Mouse (Mus musculus) olfactory bulb, adult 2 months (tissue): ENCODE results near the gene Abhd6. TPM values are rescaled to one million over a fixed set of nuclear protein-coding genes. Genes with fewer than 3 reads are reported as not detected.
"Not testable (repeated sequence)": the region's sequence is repeated elsewhere in the genome, so short reads cannot be mapped to it uniquely, and the experiment has no call there.

ENCODE experiments used
- H3K27ac ChIP-seq: fragments of 200-500 bp; 2 replicates; pipeline ENCODE4 v1.5.1; 2012; ENCODE audit warnings: low read depth, low read length; ENCODE audit not compliant: insufficient read depth
- H3K4me1 ChIP-seq: fragments of 200-500 bp; 2 replicates; pipeline ENCODE4 v1.6.1; 2012; ENCODE audit warnings: low read length; ENCODE audit not compliant: control insufficient read depth, insufficient read depth
- H3K4me3 ChIP-seq: fragments of 200-500 bp; 2 replicates; pipeline ENCODE4 v1.5.1; 2012; ENCODE audit warnings: mild to moderate bottlenecking, low read depth, low read length, moderate library complexity; ENCODE audit not compliant: insufficient read depth
- CTCF ChIP-seq: fragments of 200-500 bp; IDR thresholded peaks from 2 replicates; pipeline ENCODE4 v1.5.1; 2012; ENCODE audit warnings: low read depth, mild to moderate bottlenecking, low read length, moderate library complexity; ENCODE audit not compliant: insufficient read depth
- POLR2A ChIP-seq: fragments of 200-500 bp; IDR thresholded peaks from 2 replicates; pipeline ENCODE4 v1.6.1; 2012; ENCODE audit warnings: mild to moderate bottlenecking, low read depth, low read length, moderate library complexity; ENCODE audit not compliant: insufficient read depth
- WGBS: fragments of 180-500 bp; shearing (Covaris S2); methylation state at CpG from one replicate; pipeline ENCODE4 v1.1.7; 2018; 5-methylcytosine and 5-hydroxymethylcytosine counted together
- polyA plus RNA-seq: library from polyadenylated mRNA; stranded (reverse); fragments of >200 nt; gene quantifications from 2 replicates; pipeline ENCODE4 v1.2.4, GENCODE M21; 2012; ENCODE audit warnings: low replicate concordance; ENCODE audit not compliant: missing spikeins, insufficient read depth, insufficient read length

Abhd6 gene
- polyA plus RNA-seq, 1 experiment, result not detected

DNA sequence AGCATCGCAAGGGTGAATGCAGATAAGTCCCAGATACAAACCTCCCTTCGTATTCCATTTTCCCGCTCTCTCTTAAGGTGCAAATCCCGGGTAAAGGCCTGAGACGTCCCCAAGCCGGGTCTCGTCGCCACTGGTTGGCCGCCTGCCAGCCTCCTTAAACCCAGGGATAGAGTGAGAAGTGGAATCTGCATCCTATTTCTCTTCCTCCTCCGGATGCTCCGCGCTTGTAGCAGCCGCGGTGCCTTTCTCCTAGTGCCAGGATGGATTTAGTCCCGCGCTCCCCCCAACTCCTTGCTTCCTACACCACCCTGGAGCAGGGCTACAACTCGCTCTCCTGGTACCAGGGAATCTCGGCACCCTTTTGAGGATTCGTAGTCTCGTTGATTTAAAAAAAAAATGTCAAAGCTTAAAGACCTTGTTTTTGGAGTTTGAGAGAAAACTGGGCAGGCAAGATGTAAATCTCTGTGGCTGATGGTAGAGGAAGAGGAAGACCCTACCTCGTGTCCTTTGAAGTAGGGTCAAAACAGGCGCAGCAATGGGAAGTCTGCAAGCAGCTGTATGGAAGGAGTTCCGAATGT lies 480 bp downstream of the Abhd6 start:
- Histone ChIP-seq H3K27ac (peak overlapping the region; percentile 32), H3K4me3 (peak overlapping the region; percentile 84), H3K4me1 (peaks cover 12% of the 10 kb centered on the region)
- TF ChIP-seq POLR2A (no peak), CTCF (no peak)
- under 1% methylated on average over 23 of the region's 23 CpGs for WGBS

DNA sequence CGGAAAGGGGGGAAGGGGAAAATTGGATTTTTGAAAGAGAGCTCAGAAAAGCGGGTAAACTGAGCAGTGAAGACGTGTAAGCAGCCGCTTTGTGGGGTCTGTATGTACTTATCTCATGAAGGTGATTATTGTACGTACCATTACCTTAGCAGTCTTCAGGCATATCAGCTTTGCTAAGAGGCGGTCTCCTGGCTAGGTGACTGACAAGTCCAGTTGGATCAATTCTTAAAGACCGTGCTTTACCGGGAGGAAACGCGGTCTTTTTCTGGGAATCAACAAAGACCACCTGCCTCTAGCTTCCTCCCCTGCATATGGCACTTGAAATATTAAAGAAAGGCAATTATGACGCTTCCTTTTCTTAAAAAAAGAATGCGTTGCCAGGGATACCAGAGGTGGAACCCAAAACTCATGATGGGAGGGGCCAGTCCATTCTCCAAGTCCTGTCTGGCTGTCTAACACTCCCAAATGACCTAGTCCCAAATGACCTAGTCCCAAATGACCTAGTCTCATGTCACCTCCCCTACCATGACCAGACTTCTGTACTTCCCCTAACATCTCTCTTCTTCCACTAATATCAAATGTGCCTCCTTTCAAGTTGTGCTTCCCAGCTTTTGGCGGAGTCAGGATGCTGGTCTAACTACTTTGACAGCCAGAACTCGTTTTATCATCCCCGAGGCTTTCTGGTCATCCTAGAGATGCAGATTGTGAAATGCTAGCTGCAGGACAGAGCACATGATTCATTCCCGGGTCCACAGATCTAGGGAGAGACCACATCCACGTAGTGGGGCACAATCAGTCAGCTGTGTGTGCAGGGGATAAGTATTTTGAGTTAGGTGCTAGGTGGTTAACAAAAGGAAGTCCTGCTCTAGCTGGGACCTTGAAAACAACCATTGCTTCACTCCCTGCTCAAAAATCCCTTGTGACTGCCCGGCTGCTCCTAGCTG lies 1.3 kb downstream of the Abhd6 start:
- TF ChIP-seq POLR2A (no peak), CTCF (no peak)
- WGBS, result 15% methylated on average over 18 of the region's 18 CpGs
- Histone ChIP-seq H3K4me3 (peak overlapping the region; percentile 84), H3K4me1 (peaks cover 12% of the 10 kb centered on the region), H3K27ac (peak overlapping the region; percentile 32; the same call in 1 of the 2 replicates)

DNA sequence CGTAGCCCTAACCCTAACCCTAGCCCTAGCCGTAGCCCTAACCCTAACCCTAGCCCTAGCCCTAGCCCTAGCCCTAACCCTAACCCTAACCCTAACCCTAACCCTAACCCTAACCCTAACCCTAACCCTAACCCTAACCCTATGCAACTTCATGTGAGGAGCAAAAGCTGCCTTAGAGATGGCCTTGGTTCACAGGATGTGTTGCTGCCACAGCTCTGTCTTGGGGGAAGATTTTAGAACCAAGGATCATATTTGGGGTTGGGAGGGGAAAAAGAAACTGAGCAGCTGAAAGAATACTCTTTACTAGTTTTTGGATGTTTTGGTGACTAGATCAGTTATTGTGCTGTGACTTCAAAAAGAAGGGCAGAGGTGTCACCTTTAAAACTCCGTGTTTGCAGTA lies 3.4 kb downstream of the Abhd6 start:
- H3K4me3 ChIP-seq, H3K4me1 ChIP-seq, H3K27ac ChIP-seq: not testable (repeated sequence)
- 64% methylated on average over 3 of the region's 3 CpGs for WGBS

DNA sequence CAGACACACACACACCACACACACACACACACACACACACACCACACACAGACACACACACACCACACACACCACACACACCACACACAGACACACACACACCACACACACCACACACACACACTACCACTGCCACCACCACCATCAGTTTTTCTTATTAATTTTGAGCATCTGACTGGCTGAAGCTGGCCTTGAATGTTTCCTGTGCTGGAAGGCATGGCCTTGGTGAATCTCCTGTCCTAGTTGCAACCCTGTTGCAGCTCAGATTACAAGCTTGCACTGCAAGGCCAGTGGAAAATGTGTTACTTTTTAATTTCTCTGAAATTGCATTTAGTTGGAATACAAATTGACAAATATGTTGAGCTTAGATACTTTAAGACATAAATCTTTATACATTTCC lies 4.4 kb downstream of the Abhd6 start:
- Histone ChIP-seq H3K4me3 (no peak overlapping the region), H3K4me1 (peaks cover 5% of the 10 kb centered on the region), H3K27ac (no peak overlapping the region)
- TF ChIP-seq POLR2A (no peak), CTCF (no peak)

DNA sequence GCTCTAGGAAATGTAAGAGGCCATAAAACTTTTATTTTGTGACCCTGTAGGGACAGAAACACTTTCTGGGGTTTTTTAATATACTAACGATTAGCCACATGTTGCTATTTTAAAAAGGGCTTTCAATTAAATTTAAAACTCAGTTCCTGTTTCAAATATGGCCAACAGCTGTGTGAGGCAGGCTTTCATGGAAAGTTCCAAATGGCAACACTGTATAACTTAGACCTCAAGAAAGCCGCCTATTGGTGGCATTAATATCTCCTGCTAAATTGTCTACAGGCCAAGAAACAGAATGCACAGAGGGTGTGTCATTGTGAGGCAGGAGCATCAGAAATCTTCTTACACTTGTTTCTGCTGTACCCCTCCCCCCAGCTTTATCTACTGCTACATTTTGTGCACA lies 4.8 kb downstream of the Abhd6 start:
- no peak overlapping the region for H3K27ac ChIP-seq
- TF ChIP-seq POLR2A (no peak), CTCF (no peak)
- WGBS, result 67% methylated on average over 2 of the region's 2 CpGs
- no peak overlapping the region for H3K4me3 ChIP-seq
- peaks cover 3% of the 10 kb centered on the region for H3K4me1 ChIP-seq

DNA sequence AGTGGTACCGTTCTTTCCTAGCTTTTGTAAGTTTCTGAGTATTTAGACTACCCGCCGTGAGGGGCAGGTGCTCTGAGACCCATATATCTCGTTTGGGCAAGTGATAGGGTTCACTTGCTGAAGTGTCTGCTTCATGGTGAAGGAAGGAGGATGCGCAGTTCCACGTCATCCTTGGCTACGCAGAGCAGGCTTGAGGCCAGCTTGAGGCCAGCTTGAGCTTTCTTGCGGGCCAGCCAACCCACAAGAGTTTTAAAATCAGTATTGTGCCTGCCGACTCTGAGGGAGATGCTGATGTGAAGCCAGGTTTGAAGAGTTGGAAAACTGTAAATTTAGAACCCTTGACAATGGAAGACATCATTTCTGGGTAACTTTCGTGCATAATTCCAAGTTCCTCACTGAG lies 5.2 kb downstream of the Abhd6 start:
- Histone ChIP-seq H3K4me1 (peaks cover 4% of the 10 kb centered on the region), H3K27ac (no peak overlapping the region), H3K4me3 (no peak overlapping the region)
- TF ChIP-seq POLR2A, result no peak
- no peak for TF ChIP-seq CTCF
- WGBS, result 78% methylated on average over 10 of the region's 10 CpGs

DNA sequence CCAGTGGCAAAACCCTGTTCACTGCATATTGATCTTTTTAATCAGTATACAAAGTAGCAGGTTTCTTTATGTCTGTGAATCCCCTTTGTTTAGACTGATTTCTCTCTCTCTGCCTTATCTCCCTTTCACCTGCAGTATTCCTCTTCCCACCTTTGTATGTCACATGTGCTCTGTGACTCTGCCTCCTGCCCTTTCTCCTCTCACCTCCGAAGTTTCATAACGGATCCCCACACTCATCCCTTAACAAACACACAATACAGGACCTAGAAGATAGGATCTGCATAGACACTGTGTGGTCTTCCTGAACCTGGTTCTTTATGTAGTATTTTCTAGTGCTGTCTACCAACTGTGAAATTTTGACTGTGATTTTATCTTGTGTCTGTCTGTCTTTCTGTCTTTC lies 8.6 kb downstream of the Abhd6 start:
- no peak overlapping the region for H3K27ac ChIP-seq
- WGBS, result 83% methylated on average over 2 of the region's 2 CpGs
- no peak for TF ChIP-seq CTCF
- H3K4me1 ChIP-seq, result peaks cover 7% of the 10 kb centered on the region
- H3K4me3 ChIP-seq, result no peak overlapping the region

DNA sequence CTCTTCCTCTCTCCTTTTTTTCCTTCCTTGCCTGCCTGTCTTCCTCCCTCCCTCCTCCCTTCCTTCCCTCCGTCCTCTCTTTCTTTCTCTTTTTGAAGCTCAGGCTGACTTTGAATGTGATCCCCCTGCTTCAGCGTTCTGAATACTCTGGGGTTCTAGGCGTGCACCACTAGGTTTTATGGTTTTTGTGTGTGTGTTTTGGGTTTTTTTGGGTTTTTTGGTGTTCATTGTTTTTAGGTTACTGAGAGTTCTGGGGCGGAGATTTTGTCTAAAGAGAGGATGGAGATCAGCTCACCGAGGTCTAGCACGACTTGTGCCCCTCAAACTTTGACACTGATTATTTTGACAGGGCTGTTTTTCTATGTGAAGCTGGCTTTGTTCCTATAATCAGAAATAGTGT lies 9.2 kb downstream of the Abhd6 start:
- H3K4me3 ChIP-seq, result no peak overlapping the region
- peaks cover 8% of the 10 kb centered on the region for H3K4me1 ChIP-seq
- 86% methylated on average over 6 of the region's 6 CpGs for WGBS
- H3K27ac ChIP-seq, result no peak overlapping the region
- TF ChIP-seq POLR2A, result no peak
- no peak for TF ChIP-seq CTCF

DNA sequence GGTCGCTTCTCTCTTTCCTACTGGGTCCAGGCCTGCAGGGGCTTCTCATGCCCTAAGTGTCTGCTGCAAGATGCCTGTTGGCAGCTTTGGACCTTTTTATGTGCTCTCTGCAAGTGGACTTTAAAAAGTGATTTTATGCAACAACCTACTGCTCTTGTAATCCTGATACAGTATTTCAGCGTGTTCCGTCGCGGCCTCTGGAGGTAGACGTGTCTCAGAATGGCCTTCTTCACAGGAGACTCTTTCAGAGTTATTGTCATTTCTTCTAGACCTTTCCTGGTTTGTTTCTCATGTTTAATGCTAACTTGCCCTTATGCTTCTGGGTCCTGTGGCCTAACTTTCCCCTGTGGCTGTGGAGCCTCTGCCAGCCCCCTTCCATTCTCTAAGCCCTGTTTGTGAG lies 13.1 kb downstream of the Abhd6 start:
- peaks cover 6% of the 10 kb centered on the region; the same call in 1 of the 2 replicates for H3K4me1 ChIP-seq
- TF ChIP-seq POLR2A (no peak), CTCF (no peak)
- no peak overlapping the region for H3K4me3 ChIP-seq
- 97% methylated on average over 6 of the region's 6 CpGs for WGBS
- H3K27ac ChIP-seq, result no peak overlapping the region

DNA sequence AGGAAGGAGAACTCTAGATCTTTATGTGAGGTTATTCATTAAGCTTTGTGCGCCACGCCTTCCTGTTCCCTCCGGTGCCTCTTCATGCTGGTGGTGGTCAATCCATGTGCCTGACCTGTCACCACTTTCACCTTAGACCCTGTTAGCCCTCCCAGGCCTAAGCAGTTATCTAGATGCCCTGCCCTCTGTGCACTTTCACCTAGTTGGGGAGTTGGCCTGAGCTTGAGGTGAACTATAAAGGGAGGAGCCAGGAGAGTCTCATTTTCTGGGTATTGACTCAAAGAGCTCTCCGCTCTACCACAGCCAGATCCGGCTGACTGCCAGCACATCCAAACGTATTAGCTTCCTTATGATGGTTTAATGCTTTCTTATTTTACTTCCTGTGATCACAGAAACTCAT lies 13.6 kb downstream of the Abhd6 start:
- WGBS, result 82% methylated on average over 6 of the region's 6 CpGs
- no peak overlapping the region for H3K27ac ChIP-seq
- TF ChIP-seq POLR2A (no peak), CTCF (no peak)
- H3K4me3 ChIP-seq, result no peak overlapping the region
- H3K4me1 ChIP-seq, result peaks cover 6% of the 10 kb centered on the region; the same call in 1 of the 2 replicates
